Mouse (Mus musculus): ENCODE measurements at regions not wholly inside any gene's neighbourhood (a gene's known extent, or its start where the extent isn't known, plus 50 kb on each side); places are given as distances from the start of the nearest gene placed in this dataset.

DNA sequence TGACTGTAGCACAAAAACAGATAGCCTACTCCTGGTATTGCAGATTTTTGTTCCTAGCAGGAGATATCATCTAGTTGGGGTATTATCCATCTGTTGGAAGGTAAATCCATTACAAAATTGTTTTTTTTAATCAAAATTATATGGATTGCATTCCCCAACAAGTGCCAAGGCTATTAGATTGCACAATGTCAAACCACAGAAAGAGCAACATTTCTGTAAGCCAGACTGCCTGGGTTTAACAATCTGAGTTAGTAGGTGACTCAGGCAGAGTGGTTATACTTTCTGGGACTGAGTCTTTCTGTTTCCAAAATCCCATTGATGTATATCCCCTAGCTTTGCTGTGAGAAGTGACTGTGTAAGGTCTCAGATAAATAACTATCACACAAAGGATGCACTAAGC, 155.0 kb downstream of the Cxcl12 start:
- Histone ChIP-seq H3K9ac (ENCODE audit: control insufficient read depth, low read depth, low read length, poor library complexity, severe bottlenecking) (no peak overlapping the region), H3K4me3 (ENCODE audit: control insufficient read depth in 1 of 2, insufficient read depth in 1 of 2, low read depth in 2 of 2, low read length in 2 of 2) (no peak overlapping the region), H3K27ac (ENCODE audit: control insufficient read depth, low read depth, low read length) (no peak overlapping the region), H3K4me1 (ENCODE audit: control insufficient read depth in 1 of 2, insufficient read depth in 2 of 2, low read length in 2 of 2) (no peaks in the 10 kb centered on the region), H3K36me3 (ENCODE audit: control insufficient read depth in 1 of 2, insufficient read depth in 2 of 2, low read length in 2 of 2) (no peaks in the 10 kb centered on the region), H3K79me2 (ENCODE audit: control insufficient read depth, insufficient read depth, low read length, poor library complexity) (no peaks in the 10 kb centered on the region), H3K9me3 (replicated peaks; ENCODE audit: insufficient read depth, low read length) (no peaks in the 10 kb centered on the region), H3K27me3 (ENCODE audit: control insufficient read depth in 1 of 2, insufficient read depth in 2 of 2, low read length in 2 of 2) (no peaks in the 10 kb centered on the region)
- no peak for DNase-seq (ENCODE audit: low read depth, low spot score)
- TF ChIP-seq NELFE (IDR thresholded peaks at IDR 0.05; ENCODE audit: low read depth, low read length) (no peak), ZMIZ1 (IDR thresholded peaks at IDR 0.05; ENCODE audit: low read depth, low read length) (no peak), ZNF384 (IDR thresholded peaks at IDR 0.05; ENCODE audit: low read depth, low read length) (no peak), CTCF (IDR thresholded peaks at IDR 0.05 in 2 of 3, conservative IDR thresholded peaks at IDR 0.05 in 1 of 3; ENCODE audit: control insufficient read depth in 1 of 3, insufficient read depth in 1 of 3, low read depth in 2 of 3, low read length in 3 of 3, poor library complexity in 1 of 3, severe bottlenecking in 1 of 3) (no peak), POLR2A (IDR thresholded peaks at IDR 0.05; ENCODE audit: control insufficient read depth in 1 of 2, insufficient read depth in 1 of 2, low read depth in 1 of 2, low read length in 2 of 2, poor library complexity in 1 of 2) (no peak), KAT2A (conservative IDR thresholded peaks at IDR 0.05; ENCODE audit: low read depth, low read length) (no peak), ELF1 (IDR thresholded peaks at IDR 0.05; ENCODE audit: low read depth, low read length) (no peak), SIN3A (IDR thresholded peaks at IDR 0.05; ENCODE audit: low read length) (no peak), POLR2AphosphoS2 (IDR thresholded peaks at IDR 0.05; ENCODE audit: low read length) (no peak), MAZ (IDR thresholded peaks at IDR 0.05; ENCODE audit: low read depth, low read length) (no peak), MYB (IDR thresholded peaks at IDR 0.05; ENCODE audit: low read depth, low read length) (no peak), SMC3 (IDR thresholded peaks at IDR 0.05; ENCODE audit: low read depth, low read length) (no peak)

DNA sequence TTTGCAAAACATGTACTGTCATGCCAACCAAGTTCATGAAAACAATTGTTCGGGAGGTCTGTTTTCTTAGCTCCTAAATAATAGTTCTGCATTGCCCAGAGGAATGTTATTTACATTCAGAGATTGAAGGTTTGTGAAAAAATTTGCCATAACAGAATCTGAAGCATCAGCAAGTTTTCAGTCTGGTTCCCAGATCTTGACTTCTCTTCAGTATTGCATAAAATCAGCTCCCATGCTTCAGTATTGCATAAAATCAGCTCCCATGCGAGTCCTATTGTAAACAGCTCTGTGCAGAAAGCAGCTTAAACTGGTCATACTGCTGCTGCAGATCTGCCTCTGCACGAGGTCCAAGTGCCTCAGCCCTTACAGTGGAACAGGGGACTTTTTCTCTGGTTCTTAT, 155.5 kb downstream of the Cxcl12 start:
- Histone ChIP-seq H3K79me2 (ENCODE audit: control insufficient read depth, insufficient read depth, low read length, poor library complexity) (no peaks in the 10 kb centered on the region), H3K4me3 (ENCODE audit: control insufficient read depth in 1 of 2, insufficient read depth in 1 of 2, low read depth in 2 of 2, low read length in 2 of 2) (no peak overlapping the region)
- TF ChIP-seq ELF1 (IDR thresholded peaks at IDR 0.05; ENCODE audit: low read depth, low read length) (no peak), RAD21 (IDR thresholded peaks at IDR 0.05; ENCODE audit: low read depth, low read length) (no peak), MAFK (IDR thresholded peaks at IDR 0.05; ENCODE audit: borderline replicate concordance, low read depth, low read length) (no peak), EP300 (IDR thresholded peaks at IDR 0.05; ENCODE audit: low read depth in 1 of 2, low read length in 2 of 2) (no peak), MAZ (IDR thresholded peaks at IDR 0.05; ENCODE audit: low read depth, low read length) (no peak), MAX (IDR thresholded peaks at IDR 0.05; ENCODE audit: low read length) (no peak)

More for the DNA sequence above, 155.5 kb downstream of the Cxcl12 start:
- no peaks in the 10 kb centered on the region for H3K27me3 ChIP-seq (ENCODE audit: control insufficient read depth in 1 of 2, insufficient read depth in 2 of 2, low read length in 2 of 2)
- no peak overlapping the region for H3K27ac ChIP-seq (ENCODE audit: control insufficient read depth, low read depth, low read length)
- no peaks in the 10 kb centered on the region for H3K9me3 ChIP-seq (replicated peaks; ENCODE audit: insufficient read depth, low read length)
- no peak overlapping the region for H3K9ac ChIP-seq (ENCODE audit: control insufficient read depth, low read depth, low read length, poor library complexity, severe bottlenecking)
- no peaks in the 10 kb centered on the region for H3K36me3 ChIP-seq (ENCODE audit: control insufficient read depth in 1 of 2, insufficient read depth in 2 of 2, low read length in 2 of 2)
- DNase-seq (ENCODE audit: low read depth, low spot score), result no peak
- no peaks in the 10 kb centered on the region for H3K4me1 ChIP-seq (ENCODE audit: control insufficient read depth in 1 of 2, insufficient read depth in 2 of 2, low read length in 2 of 2)
